Mouse (Mus musculus): ENCODE measurements at regions not wholly inside any gene's neighbourhood (a gene's known extent, or its start where the extent isn't known, plus 50 kb on each side); places are given as distances from the start of the nearest gene placed in this dataset.

DNA sequence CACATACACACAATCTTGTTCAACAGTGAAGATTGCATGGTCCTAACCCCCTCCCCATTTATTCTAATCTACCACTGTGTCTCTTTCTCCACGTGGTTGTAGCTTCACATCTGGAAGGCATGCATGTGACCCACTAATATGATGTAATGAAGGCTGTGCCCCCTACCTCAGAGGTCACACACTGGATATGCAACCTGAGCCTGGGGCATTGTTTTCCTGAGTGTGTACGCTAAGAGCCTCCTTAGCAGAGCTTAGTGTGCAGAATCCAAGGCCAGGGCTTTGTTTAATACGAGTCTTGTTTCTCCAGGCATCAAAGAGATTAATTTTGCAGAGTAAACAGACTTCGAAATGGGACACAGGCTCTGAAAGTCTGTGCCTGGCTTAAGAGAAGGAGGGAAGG, 68.0 kb upstream of the Tnrc6c start:
- H3K27ac ChIP-seq (ENCODE audit: insufficient read depth, low read length): no peak overlapping the region
- H3K4me1 ChIP-seq (ENCODE audit: control insufficient read depth, insufficient read depth, low read length): no peaks in the 10 kb centered on the region
- no peak for TF ChIP-seq POLR2A (IDR thresholded peaks at IDR 0.05; ENCODE audit: low read depth, low read length)
- TF ChIP-seq CTCF (IDR thresholded peaks at IDR 0.05; ENCODE audit: borderline replicate concordance, insufficient read depth, low read length): no peak
- H3K4me3 ChIP-seq (ENCODE audit: insufficient read depth, low read length): no peak overlapping the region

GRCm38 (mm10) chr11:117586857-117587425, 67.1 kb upstream of the Tnrc6c start:
- H3K27ac ChIP-seq (ENCODE audit: insufficient read depth, low read length): no peak overlapping the region
- no peaks in the 10 kb centered on the region for H3K4me1 ChIP-seq (ENCODE audit: control insufficient read depth, insufficient read depth, low read length)
- H3K4me3 ChIP-seq (ENCODE audit: insufficient read depth, low read length): no peak overlapping the region
- TF ChIP-seq CTCF (IDR thresholded peaks at IDR 0.05; ENCODE audit: borderline replicate concordance, insufficient read depth, low read length) (no peak), POLR2A (IDR thresholded peaks at IDR 0.05; ENCODE audit: low read depth, low read length) (no peak)

DNA sequence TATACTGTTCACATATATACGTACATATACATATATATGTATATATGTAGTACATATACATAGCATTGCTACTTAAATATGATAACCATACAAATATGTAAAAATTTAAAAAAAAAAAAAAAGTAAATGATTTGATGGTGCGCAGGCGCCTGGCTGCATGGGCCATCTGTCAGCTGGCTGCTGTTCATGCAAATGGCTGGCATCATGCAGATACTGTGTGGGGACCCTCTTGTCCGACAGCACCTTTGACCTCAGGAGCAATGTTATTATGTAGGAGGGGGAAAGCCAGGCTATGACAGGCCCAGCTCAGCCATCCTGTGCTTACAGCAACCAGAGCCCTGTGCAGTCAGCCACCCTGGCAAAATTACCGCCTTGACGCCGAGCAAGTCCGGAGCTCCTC, 65.1 kb upstream of the Tnrc6c start:
- TF ChIP-seq CTCF (IDR thresholded peaks at IDR 0.05; ENCODE audit: borderline replicate concordance, insufficient read depth, low read length) (no peak), POLR2A (IDR thresholded peaks at IDR 0.05; ENCODE audit: low read depth, low read length) (no peak)
- no peaks in the 10 kb centered on the region for H3K4me1 ChIP-seq (ENCODE audit: control insufficient read depth, insufficient read depth, low read length)
- H3K27ac ChIP-seq (ENCODE audit: insufficient read depth, low read length): no peak overlapping the region

DNA sequence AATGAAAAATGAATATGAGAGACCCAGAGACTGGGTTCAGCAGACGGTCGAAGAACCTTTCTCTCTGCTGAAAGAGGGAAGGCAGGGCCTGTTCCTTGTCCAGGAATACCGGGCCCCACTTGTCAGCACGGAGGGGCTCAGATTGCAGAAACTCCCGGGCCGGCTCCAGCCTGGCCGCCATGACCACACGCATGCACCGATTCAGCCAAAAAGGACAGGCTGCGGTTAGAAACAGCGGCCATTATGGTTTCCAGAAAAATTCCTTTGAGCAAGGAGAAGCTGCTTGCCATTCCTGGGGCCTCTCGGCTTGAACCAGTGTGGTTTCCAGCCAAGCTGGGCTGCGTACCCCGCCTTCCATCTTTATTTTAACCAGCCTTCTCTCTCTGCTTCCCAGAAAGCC, 64.7 kb upstream of the Tnrc6c start:
- Histone ChIP-seq H3K27ac (ENCODE audit: insufficient read depth, low read length) (no peak overlapping the region), H3K4me1 (ENCODE audit: control insufficient read depth, insufficient read depth, low read length) (no peaks in the 10 kb centered on the region), H3K4me3 (ENCODE audit: insufficient read depth, low read length) (no peak overlapping the region)
- TF ChIP-seq POLR2A (IDR thresholded peaks at IDR 0.05; ENCODE audit: low read depth, low read length) (no peak), CTCF (IDR thresholded peaks at IDR 0.05; ENCODE audit: borderline replicate concordance, insufficient read depth, low read length) (no peak)

More for the DNA sequence above, 65.1 kb upstream of the Tnrc6c start:
- H3K4me3 ChIP-seq (ENCODE audit: insufficient read depth, low read length): no peak overlapping the region

GRCm38 (mm10) chr11:117592570-117592969, 61.5 kb upstream of the Tnrc6c start:
- Histone ChIP-seq H3K27ac (ENCODE audit: insufficient read depth, low read length) (no peak overlapping the region), H3K4me3 (ENCODE audit: insufficient read depth, low read length) (no peak overlapping the region), H3K4me1 (ENCODE audit: control insufficient read depth, insufficient read depth, low read length) (no peaks in the 10 kb centered on the region)
- TF ChIP-seq CTCF (IDR thresholded peaks at IDR 0.05; ENCODE audit: borderline replicate concordance, insufficient read depth, low read length) (no peak), POLR2A (IDR thresholded peaks at IDR 0.05; ENCODE audit: low read depth, low read length) (no peak)

DNA sequence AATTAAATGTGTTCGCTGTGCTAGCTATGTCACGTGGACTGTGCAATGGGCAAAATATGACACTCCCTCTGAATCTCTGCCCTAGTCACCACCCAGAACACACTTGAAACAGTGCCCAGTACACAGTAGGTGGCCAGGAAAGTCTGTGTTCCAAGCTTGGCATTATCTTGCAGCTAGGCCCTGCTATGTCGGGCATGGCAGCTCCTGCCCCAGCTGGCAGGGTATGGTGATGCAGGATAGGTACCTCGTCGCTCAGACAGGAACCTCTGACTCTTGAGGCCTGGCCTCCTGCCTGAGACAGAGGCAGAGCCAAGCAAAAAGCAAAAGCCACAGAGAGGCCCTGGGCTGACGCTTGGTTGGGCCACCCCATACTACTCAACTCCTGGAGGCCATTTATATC, 57.9 kb upstream of the Tnrc6c start:
- Histone ChIP-seq H3K27ac (ENCODE audit: insufficient read depth, low read length) (no peak overlapping the region), H3K4me1 (ENCODE audit: control insufficient read depth, insufficient read depth, low read length) (no peaks in the 10 kb centered on the region), H3K4me3 (ENCODE audit: insufficient read depth, low read length) (no peak overlapping the region)
- TF ChIP-seq CTCF (IDR thresholded peaks at IDR 0.05; ENCODE audit: borderline replicate concordance, insufficient read depth, low read length) (no peak), POLR2A (IDR thresholded peaks at IDR 0.05; ENCODE audit: low read depth, low read length) (no peak)

DNA sequence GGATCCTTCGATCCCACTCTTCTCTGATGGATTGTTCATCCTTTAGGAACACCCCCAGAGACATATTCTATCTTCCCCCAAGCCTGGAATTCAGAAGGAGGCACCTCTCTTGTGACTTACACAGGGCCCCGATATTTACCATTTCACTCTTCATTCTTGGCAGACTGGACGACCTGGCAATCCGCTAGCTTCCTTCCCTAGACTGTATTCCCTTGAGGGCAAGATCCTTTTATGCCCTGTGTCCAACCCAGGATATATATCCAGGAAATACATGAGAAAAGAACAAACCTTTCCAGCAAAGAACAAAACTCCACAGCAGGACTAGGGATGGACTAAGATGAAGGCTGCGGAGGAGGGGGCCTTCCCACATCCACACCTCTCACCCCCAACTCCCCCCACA, 56.3 kb upstream of the Tnrc6c start:
- no peak overlapping the region for H3K4me3 ChIP-seq (ENCODE audit: insufficient read depth, low read length)
- TF ChIP-seq CTCF (IDR thresholded peaks at IDR 0.05; ENCODE audit: borderline replicate concordance, insufficient read depth, low read length) (no peak), POLR2A (IDR thresholded peaks at IDR 0.05; ENCODE audit: low read depth, low read length) (no peak)
- no peaks in the 10 kb centered on the region for H3K4me1 ChIP-seq (ENCODE audit: control insufficient read depth, insufficient read depth, low read length)

GRCm38 (mm10) chr11:117598170-117598583, 55.9 kb upstream of the Tnrc6c start:
- TF ChIP-seq CTCF (IDR thresholded peaks at IDR 0.05; ENCODE audit: borderline replicate concordance, insufficient read depth, low read length): no peak
- no peak for TF ChIP-seq POLR2A (IDR thresholded peaks at IDR 0.05; ENCODE audit: low read depth, low read length)
- H3K4me3 ChIP-seq (ENCODE audit: insufficient read depth, low read length): no peak overlapping the region
- H3K27ac ChIP-seq (ENCODE audit: insufficient read depth, low read length): no peak overlapping the region
- no peaks in the 10 kb centered on the region for H3K4me1 ChIP-seq (ENCODE audit: control insufficient read depth, insufficient read depth, low read length)

More for the DNA sequence above, 56.3 kb upstream of the Tnrc6c start:
- no peak overlapping the region for H3K27ac ChIP-seq (ENCODE audit: insufficient read depth, low read length)

- no peak for TF ChIP-seq CTCF (IDR thresholded peaks at IDR 0.05; ENCODE audit: borderline replicate concordance, insufficient read depth, low read length)
- TF ChIP-seq POLR2A (IDR thresholded peaks at IDR 0.05; ENCODE audit: low read depth, low read length): no peak
- no peak overlapping the region for H3K27ac ChIP-seq (ENCODE audit: insufficient read depth, low read length)
These were observed 55.5 kb upstream of the Tnrc6c start for GRCm38 (mm10) chr11:117598610-117599009.

GRCm38 (mm10) chr11:117599049-117599787, 54.9 kb upstream of the Tnrc6c start:
- TF ChIP-seq POLR2A (IDR thresholded peaks at IDR 0.05; ENCODE audit: low read depth, low read length) (no peak), CTCF (IDR thresholded peaks at IDR 0.05; ENCODE audit: borderline replicate concordance, insufficient read depth, low read length) (no peak)
- Histone ChIP-seq H3K27ac (ENCODE audit: insufficient read depth, low read length) (no peak overlapping the region), H3K4me3 (ENCODE audit: insufficient read depth, low read length) (peak overlapping the region; percentile 43), H3K4me1 (ENCODE audit: control insufficient read depth, insufficient read depth, low read length) (no peaks in the 10 kb centered on the region)

More at GRCm38 (mm10) chr11:117598610-117599009, 55.5 kb upstream of the Tnrc6c start:
- Histone ChIP-seq H3K4me3 (ENCODE audit: insufficient read depth, low read length) (peak overlapping the region; percentile 43), H3K4me1 (ENCODE audit: control insufficient read depth, insufficient read depth, low read length) (no peaks in the 10 kb centered on the region)

All from embryonic fibroblast, embryonic 13.5 days (primary cell).